Mouse (Mus musculus) CD4-positive helper T cell, adult 2 months (primary cell): ENCODE data around the gene Ablim1.
A peak's percentile ranks its signal among the peaks of the same experiment; 100 is the strongest.

ENCODE experiments used
- DNase-seq: peaks from one replicate; pipeline ENCODE4 v3.0.0-alpha.2; 2012; ENCODE audit warnings: low read depth, missing footprints, low spot score

Ablim1 gene

DNA sequence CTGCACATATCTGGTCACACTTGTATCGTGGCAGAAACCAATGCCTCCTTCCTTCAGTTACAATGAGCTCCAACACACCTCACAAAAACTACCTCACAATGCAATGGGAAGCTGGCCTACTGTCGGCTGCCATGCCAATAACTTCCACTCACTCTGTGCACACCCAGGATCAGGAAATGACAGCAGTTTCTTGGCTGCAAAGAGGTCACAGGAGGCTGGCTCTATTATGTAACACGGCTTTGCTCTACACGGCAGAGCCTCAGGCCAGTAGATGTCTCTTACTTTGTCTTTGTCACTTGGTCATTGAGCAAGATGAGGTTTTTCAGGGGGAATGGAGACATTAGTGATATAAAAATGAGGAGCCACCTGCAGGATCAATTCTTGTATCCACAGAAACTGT lies 126.2 kb downstream of the Ablim1 start:
- DNase-seq = no peak

DNA sequence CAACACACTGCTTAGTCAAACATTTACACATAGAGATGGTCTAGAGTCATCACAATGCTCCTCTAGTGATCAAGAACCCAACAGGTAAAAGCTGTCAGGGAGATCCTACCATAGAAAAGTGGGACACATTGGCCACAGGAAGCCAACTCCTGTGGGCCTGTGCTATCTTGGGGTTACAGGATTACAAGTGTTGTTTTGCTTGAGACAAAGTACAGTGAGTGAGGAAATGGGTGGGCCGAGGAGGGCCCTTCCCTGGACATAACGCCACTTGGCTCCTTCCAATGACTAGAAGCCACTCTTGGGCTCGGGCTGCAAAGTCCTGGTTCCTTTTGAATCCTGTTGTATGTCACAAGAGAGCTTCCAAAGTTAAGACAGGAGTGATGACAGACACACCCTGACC lies 129.7 kb downstream of the Ablim1 start:
- no peak for DNase-seq

DNA sequence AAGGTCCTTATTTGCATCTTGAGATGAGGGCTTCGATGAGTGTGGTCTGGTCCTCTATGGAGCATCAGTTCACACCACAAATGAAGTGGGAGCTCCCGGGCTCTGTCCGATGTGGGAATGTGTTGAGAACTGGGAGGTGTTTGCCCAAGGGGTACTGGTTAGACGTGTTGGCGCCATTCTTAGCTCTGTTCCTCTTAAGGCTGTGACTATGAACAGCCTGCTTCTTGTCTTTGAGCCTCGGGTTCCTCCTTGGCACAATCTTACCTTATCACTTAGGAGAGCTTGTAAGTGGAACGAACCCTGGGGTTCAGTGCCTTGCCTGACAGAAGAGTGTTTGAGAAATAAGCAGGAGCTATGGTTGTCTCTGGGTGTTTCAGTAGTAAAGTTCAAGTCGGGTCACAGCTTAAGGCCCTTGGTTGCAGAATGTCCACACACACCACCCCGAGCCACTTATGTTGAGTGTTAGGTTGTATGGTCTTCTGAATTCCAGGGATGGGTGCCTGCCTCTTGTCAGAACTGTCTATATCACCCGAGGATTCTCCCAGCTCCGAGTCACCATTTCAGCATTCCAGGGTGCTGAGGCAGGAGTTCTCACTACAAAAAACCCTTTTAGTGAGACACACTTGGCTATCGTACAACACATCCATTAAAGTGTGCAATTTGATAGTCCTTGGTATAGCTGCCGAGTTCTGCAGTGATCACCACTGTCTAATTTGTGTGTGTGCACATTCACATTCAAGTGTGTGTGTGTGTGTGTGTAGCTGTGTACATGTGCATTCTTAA lies 131.6 kb downstream of the Ablim1 start:
- no peak for DNase-seq

DNA sequence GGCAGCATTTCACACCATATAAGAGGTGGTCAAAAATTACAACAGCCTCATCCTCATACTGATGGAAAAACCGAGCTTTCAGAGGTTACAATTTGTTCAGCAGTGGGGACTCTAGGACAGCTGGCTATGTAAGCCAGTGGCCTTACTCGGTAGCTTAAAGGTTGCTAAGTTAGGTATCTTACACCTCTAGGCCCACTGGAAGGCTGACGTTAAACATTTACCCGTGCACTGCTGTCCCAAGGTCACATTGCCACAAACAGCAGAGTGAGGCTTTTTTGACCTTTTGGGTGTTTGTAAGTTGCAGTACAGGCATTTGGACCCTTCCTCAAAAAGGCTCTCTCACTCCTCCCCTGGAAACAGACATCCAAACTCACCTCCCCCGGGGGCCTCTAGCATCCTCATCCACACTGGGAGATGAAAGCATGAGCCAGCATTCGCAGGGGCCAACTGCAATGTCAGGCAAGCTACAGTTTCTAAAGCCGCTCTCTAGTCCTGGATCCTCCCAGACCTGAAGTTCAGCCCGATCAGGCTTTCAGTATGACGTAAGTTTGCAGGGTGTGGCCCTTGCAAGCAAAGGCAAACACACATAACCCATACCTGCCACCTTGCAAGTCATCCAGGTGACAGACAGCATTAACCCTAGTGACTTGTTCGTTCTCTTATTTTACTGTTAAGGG lies 132.7 kb downstream of the Ablim1 start:
- no peak for DNase-seq

DNA sequence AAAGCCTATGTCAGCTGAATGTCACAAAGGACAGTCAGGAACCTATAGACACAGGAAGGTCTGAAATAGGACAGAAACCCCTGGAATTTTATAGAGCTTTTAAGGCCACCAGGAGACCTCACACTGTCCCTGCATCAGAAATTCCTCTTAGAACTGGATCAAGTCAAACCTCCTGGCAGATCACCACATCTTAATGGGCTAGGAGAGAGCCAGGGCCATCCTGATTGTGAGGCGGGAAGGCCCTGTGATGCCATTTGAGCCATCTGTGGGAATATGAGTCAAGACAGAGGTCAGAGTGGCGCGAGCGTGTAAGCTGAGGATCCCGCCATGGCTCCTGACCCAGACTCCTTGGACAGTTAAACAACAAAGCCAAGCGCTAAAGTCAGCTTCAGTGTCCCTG lies 133.4 kb downstream of the Ablim1 start:
- no peak for DNase-seq

DNA sequence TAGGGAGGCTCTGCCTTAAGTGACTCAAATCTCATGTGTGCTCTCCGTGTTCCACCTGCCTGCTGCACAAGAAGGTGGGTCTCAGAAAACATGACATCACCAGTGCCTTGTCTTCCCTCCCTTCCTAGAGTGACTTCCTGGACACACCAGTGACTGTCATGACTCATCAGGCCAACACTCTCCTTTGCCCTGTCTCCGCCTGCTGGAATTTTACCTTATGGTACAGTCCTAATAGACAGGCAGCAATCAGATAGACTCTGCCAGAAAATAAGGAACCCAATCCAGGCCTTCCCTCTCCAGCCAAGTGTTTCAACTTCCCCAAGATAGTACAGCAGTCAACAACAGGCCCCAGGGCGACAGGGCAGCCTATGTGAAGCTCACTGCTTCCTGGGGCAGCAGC lies 133.8 kb downstream of the Ablim1 start:
- DNase-seq = no peak

DNA sequence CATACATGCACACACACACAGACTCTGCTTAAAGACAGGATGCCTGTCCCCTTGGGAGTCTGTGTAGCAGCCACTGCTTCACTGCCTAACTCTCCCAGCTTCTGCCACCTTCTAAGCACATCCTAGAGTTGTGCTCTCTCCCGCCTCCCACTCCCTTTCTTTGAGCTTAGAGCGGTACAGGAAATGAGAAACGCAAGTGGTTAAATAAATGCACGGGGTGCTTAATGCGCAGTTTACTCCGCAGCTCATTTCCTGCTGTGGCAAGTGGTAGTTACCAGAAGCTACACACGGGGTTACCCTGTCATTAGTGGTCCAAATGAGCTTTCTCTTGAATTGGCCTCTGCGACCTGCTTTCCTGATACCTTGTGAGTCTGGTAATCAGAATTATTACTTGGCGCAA lies 134.4 kb downstream of the Ablim1 start:
- peak; percentile 50 for DNase-seq

DNA sequence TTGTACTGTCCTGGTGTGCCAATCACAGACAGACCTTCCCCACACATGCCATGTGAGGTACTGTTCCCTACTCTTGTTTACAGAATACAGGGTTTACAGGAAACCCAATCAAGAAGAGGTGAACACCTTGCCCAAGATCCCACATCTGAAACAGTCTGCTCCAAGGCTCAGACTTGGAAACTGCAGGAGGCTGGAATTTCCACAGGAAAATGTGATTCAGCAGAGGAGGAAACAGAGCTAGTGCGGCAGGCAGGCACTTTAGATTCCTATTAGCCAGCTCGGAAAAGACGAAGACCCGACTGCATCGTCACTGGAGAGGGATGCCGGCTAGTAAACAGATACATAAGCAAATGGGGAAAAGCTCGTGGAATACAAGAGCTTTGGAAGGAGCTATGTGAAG lies 135.4 kb downstream of the Ablim1 start:
- no peak for DNase-seq

DNA sequence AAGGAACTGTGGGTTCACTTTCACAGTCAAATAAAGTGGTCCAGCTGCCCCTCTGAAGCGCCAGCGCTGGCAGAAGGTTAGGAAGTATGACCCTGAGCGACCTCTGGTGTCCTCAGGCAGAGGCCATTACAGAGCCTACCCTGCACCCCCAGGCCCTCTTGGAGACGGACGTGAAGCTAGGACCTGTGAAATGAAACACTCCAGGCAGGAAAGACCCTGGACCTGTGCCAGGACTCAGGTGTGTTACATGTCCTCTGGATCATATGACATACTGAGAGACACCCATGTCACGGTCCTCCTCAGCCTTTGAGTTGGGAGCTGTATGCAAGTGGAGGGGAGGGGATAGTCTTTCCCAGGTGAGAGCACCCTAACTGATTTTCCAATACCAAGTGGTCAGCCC lies 137.4 kb downstream of the Ablim1 start:
- DNase-seq = no peak

DNA sequence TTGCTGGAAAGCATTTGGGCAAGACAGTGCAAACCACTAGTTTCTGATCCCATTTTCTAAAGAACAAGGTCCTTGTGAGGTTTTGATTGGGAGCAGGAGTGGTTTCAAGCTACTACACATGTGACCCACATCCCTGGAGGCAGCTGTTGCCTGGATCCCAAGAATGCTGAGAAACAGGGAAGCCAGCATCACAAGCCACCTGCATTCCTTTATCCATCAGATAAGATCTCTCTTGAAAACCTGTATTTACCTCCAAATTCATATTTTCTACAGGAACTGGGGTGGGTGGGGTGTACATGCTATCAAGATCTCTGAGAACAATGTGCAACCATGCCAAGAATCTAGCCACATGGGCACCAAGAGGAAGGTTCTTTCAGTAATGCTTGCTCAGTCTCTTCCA lies 139.6 kb downstream of the Ablim1 start:
- no peak for DNase-seq

DNA sequence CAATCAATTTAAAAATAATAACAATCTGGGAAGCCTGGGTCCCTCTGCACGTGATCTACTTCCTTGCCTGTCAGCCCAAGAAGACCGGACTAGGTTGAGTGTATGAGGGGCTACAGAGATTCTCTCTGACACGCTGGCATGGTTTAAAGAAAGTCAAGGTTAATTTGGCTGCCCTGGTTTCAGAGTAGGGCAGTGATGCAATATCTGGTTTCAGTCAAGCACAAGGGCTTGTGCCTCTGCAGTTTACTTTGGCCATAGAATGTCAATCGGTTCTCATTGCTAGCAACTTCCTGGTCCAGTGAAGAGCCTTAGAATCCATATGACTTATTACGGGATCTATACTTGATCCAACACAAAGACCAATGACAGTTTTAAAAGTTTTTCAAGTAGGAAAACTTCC lies 140.2 kb downstream of the Ablim1 start:
- no peak for DNase-seq

DNA sequence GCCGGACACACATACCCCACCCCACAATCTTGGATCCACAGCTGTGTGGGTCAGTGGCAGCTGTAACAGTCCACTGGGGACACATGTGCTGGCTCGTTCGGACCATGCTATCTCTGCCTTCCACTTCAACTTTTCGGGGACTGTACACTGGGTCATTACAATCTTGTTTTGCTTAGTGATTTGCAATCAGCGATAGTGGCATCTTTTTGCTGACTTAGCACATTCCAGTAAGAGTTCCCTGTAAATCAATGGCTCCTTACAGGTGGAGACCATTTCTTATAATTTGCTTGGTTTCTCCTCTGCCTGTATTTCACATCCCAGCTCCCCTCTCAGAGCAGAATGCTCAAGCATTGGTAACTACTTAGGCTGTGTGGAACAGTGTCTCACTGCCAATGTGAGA lies 140.7 kb downstream of the Ablim1 start:
- DNase-seq = no peak

DNA sequence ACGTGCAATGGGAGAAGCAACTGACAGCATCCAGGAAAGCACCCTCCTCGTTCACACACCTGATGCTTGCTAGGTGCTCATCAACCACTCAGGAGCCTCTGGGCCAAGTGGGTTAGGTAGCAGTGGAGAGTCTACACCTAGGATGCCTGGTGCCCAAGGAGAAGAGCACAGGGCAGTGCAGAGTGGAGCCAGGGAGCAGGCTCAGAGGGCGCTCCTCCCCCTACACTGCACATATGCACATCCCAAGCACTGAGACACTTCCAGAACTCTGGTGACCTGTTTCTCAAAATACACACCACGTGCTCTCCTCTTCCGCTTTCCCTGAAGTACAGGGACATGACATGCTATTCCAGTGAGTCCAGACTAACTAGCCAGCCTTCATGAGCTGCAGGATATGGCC lies 142.4 kb downstream of the Ablim1 start:
- DNase-seq = no peak

DNA sequence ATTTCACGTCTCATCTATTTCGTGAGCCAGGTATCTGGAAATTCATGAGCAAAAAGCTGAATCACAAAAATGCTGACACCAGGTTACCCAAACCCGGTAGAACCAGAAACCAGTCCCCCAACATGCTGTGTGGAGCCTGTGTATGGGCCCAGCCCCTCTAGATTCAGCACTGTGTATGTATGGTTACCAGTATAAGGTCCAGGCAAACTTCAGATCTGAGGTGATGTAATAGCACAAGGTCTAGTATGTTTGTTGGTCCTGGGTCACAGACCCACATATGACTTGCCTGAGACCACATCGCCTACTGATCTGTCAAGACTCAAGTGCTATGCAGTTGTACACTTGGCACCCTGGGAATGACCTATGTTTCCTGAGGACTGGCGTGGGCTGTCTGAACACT lies 143.8 kb downstream of the Ablim1 start:
- DNase-seq = no peak

DNA sequence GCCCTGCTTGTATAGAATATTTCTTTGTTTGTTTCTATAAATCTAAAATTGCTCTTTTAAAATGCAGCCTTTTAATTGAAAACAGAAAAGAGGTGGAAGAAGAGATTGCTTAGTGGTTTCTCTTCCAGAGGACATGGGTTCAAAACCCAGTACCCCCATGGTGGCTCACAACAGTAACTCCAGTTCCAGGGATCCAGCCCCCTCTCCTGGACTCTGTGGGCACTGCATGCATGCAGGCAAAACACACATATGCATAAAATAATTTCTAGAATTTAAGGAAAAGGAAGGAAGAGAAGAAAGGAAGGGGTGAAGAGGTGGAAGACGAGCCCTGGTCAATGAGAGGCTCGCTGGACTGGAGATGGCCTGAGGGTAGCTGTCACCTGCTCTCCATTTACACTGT lies 145.2 kb downstream of the Ablim1 start:
- no peak for DNase-seq

DNA sequence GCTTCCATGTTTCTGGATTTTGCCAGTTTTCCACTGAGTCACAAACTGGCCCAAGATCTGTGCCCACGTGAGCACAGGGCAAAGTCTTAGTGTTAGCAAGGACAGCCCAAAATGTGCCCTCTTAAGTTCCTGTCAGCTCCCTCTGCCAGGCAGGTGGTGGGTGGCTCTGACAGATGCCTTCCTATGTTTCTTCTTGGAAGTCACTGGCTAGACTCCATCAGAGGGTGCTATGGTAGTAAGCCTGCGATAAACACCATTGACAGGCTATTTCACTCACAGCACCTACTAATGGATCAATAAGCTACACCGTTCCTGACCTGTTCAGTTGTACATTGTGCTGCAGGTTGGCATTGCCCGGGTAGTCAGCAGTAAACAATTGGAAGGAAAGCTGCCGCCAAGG lies 147.0 kb downstream of the Ablim1 start:
- no peak for DNase-seq

DNA sequence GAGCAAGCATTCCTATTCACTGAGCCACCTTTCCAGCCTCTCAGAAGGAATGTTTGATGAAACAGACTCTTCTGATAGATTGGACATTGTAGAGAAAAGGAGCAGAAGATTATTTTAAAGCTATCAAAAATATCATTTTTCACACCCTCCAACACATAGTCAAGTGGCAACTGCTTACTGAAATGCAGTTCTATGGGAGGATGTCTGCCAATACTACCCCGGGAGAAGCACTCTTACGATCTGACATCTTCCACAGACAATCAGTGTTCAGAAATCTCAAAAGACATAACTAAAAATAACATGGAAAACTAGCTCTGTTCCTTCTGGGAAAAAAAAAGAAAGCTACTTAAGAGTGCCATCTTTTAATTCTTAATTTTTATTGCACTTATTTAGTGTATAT lies 149.8 kb downstream of the Ablim1 start:
- no peak for DNase-seq

DNA sequence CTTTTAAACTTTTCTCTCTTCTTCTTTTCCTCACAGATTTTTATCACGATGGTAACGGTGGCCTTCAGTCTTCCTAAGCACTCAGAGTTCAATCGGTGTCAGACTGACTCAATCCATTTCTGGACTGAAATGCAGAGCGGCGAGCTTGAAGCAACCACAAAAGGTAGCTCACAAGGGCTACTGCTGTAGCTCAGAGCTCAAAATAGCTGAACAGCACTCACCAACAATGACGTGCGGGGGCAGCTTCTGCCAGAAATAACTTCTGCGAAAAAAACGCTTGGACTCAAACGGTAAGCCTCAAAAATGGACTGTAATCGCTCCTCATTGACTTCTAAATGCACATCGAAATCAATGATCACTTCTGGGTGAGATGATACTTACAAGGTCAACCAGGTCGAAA lies 151.4 kb downstream of the Ablim1 start:
- DNase-seq = no peak

DNA sequence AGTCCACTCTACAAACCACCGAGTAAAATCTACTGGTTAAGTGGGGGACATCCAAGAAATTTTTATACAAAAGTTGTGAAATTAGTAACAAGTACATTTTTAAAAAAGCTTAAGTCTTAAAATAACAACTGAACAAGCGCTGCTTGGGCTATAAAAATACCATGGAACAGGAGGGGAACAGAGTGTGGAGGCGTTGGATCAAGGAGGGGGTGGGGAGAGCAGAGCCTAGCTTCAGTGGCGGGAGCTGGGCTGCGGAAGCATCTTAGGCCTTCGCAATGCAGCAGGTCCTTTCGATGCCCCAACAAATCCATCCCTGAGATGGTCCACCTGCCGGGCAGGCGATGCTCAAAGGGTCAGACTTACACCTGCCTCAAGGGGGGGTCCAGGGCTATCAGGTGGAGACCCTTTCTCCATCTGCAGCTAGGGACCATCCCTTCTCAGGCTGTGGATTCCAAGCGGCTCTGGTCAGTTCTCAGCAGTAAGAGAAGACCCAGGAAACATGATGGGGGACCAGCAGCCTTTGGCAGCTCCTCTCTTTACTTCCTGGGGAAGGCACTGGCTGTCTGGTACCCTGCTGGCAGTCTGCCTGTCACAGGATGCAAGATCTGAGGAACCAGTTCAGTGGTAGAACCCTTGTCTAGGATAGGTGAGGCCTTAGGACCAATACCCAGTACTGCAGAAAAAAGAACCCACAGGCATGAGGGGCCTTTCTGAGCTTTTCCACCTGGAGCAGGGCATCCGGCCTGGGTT lies 152.6 kb downstream of the Ablim1 start:
- no peak for DNase-seq

DNA sequence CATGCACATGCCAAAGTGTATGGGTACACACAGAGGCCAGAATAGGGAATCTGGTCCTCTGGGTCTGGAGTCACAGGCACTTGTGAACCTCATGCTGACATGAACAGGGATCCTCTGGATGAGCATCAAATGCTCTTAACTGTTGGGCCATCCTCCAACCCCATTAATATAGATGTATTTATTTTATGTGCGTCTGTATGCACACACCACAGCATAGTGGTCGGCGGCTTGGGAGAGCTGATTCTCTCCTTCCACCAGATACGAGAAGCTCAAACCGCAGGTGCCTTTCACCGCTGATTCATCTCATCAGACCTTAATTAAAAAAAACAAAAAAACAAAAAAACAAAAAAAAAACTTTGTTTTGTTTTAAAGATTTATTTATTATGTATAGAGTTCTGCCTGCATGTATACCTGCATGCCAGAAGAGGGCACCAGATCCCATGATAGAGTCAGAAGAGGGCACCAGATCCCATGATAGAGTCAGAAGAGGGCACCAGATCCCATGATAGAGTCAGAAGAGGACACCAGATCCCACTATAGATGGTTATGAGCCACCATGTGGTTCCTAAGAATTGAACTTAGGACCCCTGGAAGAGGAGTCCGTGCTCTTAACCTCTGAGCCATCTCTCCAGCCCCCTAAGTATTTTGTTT lies 153.6 kb downstream of the Ablim1 start:
- peak; percentile 26 for DNase-seq

DNA sequence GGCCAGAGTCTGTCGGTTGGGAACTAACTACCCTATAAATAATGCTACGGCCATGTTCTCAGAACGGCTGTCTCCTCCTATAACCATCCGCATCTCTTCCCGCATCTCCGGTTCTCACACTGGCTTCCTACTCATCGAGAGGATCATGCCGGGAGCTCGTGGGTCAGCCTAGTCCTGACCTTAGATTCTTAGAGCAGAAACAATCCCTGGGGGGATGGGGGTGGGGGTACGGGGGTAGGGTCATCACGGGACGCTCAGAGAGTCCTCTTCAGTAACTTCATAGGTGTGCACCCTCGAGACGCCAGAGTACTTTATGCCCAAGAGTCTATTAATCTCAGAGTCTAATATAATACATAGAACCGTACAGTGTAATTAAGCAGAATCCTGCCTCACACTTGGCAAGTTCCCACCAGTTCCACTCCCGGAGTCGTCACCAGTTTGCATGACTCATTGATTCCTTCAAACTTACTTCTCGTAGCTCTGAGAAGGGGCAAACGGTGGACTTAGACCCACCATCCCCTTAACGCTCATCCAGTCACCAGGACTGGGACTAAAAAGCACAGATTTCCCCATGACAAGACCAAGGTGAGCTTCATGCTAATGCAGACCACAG lies 156.9 kb downstream of the Ablim1 start:
- no peak for DNase-seq
